ENCODE assay signal across 8 mouse cellular contexts in genomic region chr9:35045756-35046155, GRCm38 (mm10).
A peak's percentile ranks its signal among the peaks of the same experiment; 100 is the strongest.
DNase-seq lines count a peak whose midpoint lies in the region; ATAC-seq lines count a peak whose summit lies in the region.

No protein-coding gene starts in this region.

- H3K36me3 ChIP-seq in kidney, embryonic 15.5 days = peaks cover 18% of the 10 kb centered on the region; the same call in 1 of the 2 replicates

- H3K4me2 ChIP-seq in kidney, embryonic 15.5 days = no peak overlapping the region

- H3K27ac ChIP-seq in kidney, embryonic 15.5 days = peak overlapping the region; percentile 67

- no peaks in the 10 kb centered on the region for H3K27me3 ChIP-seq in kidney, embryonic 15.5 days

- no peaks in the 10 kb centered on the region for H3K9me3 ChIP-seq in kidney, embryonic 15.5 days (replicated peaks)

- peaks cover 24% of the 10 kb centered on the region for H3K4me1 ChIP-seq in kidney, embryonic 15.5 days

- no peak overlapping the region for H3K4me3 ChIP-seq in kidney, embryonic 15.5 days (replicated peaks)

- WGBS in kidney, embryonic 15.5 days = 80% methylated on average over 2 of the region's 2 CpGs

- no peak for ATAC-seq in kidney, embryonic 15.5 days (replicated peaks; ENCODE audit: low FRiP score)

- no peak overlapping the region for H3K9ac ChIP-seq in kidney, embryonic 15.5 days

- DNase-seq in urinary bladder, adult 18-20 months (ENCODE audit: low spot score in 2 of 2) = peak; percentile 40 to 82
- no peak for DNase-seq in urinary bladder, adult 2 months (ENCODE audit: low spot score)
- DNase-seq in heart, adult 18-20 months = peak; percentile 95 to 96
- DNase-seq in lung, postnatal 25 days (ENCODE audit: low spot score) = peak; percentile 72
- DNase-seq in B cell, adult 2 months = no peak
- DNase-seq in frontal cortex, postnatal 36 days (ENCODE audit: low spot score in 2 of 2) = no peak
- DNase-seq in left cerebral cortex, adult 8-10 months (ENCODE audit: low spot score in 2 of 2) = no peak

Comparison
In these comparisons a context has a peak if more than half of its experiments do, and no peak if none do; other contexts are left out.
1. DNase-seq: peak in urinary bladder, adult 18-20 months (2 of 2), heart, adult 18-20 months (2 of 2) and lung, postnatal 25 days (single experiment); none in urinary bladder, adult 2 months (single experiment), B cell, adult 2 months (0 of 2), frontal cortex, postnatal 36 days (0 of 2) and left cerebral cortex, adult 8-10 months (0 of 2).